Mouse (Mus musculus): ENCODE measurements around the gene Clip3. TPM values are rescaled to one million over a fixed set of nuclear protein-coding genes. Genes with fewer than 3 reads are reported as not detected.

Gene Clip3
- polyA plus RNA-seq, 1 experiment from 2014 or later, result 55.1 TPM

Other genes with a start within 250 kb of the Clip3 start
- 5.7 and 6.3 TPM in 2 replicates for gene Zfp14, start 240.3 kb upstream of the Clip3 start, polyA plus RNA-seq (2016; fragmentation: Nextera tagmentation; extraction: Ambion mirVana)
- 5.2 and 7.7 TPM in 2 replicates for gene Zfp82, start 218.8 kb upstream of the Clip3 start, polyA plus RNA-seq (2016; fragmentation: Nextera tagmentation; extraction: Ambion mirVana)
- 3.3 and 4.4 TPM in 2 replicates for gene Gm26920, start 201.3 kb upstream of the Clip3 start, polyA plus RNA-seq (2016; fragmentation: Nextera tagmentation; extraction: Ambion mirVana)
- gene Zfp566, start 201.2 kb upstream of the Clip3 start, polyA plus RNA-seq (2016; fragmentation: Nextera tagmentation; extraction: Ambion mirVana), result 16.3 and 19.5 TPM in 2 replicates
- gene Zfp260, start 197.0 kb upstream of the Clip3 start, polyA plus RNA-seq (2016; fragmentation: Nextera tagmentation; extraction: Ambion mirVana), result 148 and 151 TPM in 2 replicates
- 13.1 and 16.3 TPM in 2 replicates for gene Zfp382, start 169.8 kb upstream of the Clip3 start, polyA plus RNA-seq (2016; fragmentation: Nextera tagmentation; extraction: Ambion mirVana)
- gene Zfp146, start 122.0 kb upstream of the Clip3 start, polyA plus RNA-seq (2016; fragmentation: Nextera tagmentation; extraction: Ambion mirVana), result 17.2 and 20.6 TPM in 2 replicates
- 4.2 and 4.7 TPM in 2 replicates for gene Cox7a1, start 107.6 kb upstream of the Clip3 start, polyA plus RNA-seq (2016; fragmentation: Nextera tagmentation; extraction: Ambion mirVana)
- gene Capns1, start 92.9 kb upstream of the Clip3 start, polyA plus RNA-seq (2016; fragmentation: Nextera tagmentation; extraction: Ambion mirVana), result 80.5 and 86.6 TPM in 2 replicates
- 161 and 181 TPM in 2 replicates for gene Polr2i, start 59.8 kb upstream of the Clip3 start, polyA plus RNA-seq (2016; fragmentation: Nextera tagmentation; extraction: Ambion mirVana)
- gene Tbcb, start 59.5 kb upstream of the Clip3 start, polyA plus RNA-seq (2016; fragmentation: Nextera tagmentation; extraction: Ambion mirVana), result 224 and 250 TPM in 2 replicates
- 0.38 TPM in 1 of 2 replicates, not detected in the other for gene Ovol3, start 56.0 kb upstream of the Clip3 start, polyA plus RNA-seq (2016; fragmentation: Nextera tagmentation; extraction: Ambion mirVana)
- 0.33 and 0.40 TPM in 2 replicates for gene Thap8, start 11.6 kb upstream of the Clip3 start, polyA plus RNA-seq (2016; fragmentation: Nextera tagmentation; extraction: Ambion mirVana)
- gene Wdr62, start 11.3 kb upstream of the Clip3 start, polyA plus RNA-seq (2016; fragmentation: Nextera tagmentation; extraction: Ambion mirVana), result 8.9 and 9.9 TPM in 2 replicates
- gene Alkbh6, start 17.0 kb downstream of the Clip3 start, polyA plus RNA-seq (2016; fragmentation: Nextera tagmentation; extraction: Ambion mirVana), result 88.6 and 92.2 TPM in 2 replicates
- gene Syne4, start 23.1 kb downstream of the Clip3 start, polyA plus RNA-seq (2016; fragmentation: Nextera tagmentation; extraction: Ambion mirVana), result 94.9 and 101 TPM in 2 replicates
- gene E130208F15Rik, start 30.0 kb downstream of the Clip3 start, polyA plus RNA-seq (2016; fragmentation: Nextera tagmentation; extraction: Ambion mirVana), result 0.87 and 2.9 TPM in 2 replicates
- 21.8 and 23.4 TPM in 2 replicates for gene Sdhaf1, start 32.2 kb downstream of the Clip3 start, polyA plus RNA-seq (2016; fragmentation: Nextera tagmentation; extraction: Ambion mirVana)
- gene Lrfn3, start 71.0 kb downstream of the Clip3 start, polyA plus RNA-seq (2016; fragmentation: Nextera tagmentation; extraction: Ambion mirVana), result 8.3 and 8.6 TPM in 2 replicates
- 16.7 and 18.7 TPM in 2 replicates for gene Tyrobp, start 122.0 kb downstream of the Clip3 start, polyA plus RNA-seq (2016; fragmentation: Nextera tagmentation; extraction: Ambion mirVana)
- 0.70 and 0.98 TPM in 2 replicates for gene Hcst, start 128.1 kb downstream of the Clip3 start, polyA plus RNA-seq (2016; fragmentation: Nextera tagmentation; extraction: Ambion mirVana)
- 2.1 and 2.9 TPM in 2 replicates for gene Nfkbid, start 130.0 kb downstream of the Clip3 start, polyA plus RNA-seq (2016; fragmentation: Nextera tagmentation; extraction: Ambion mirVana)
- 66.5 and 74.7 TPM in 2 replicates for gene Aplp1, start 153.8 kb downstream of the Clip3 start, polyA plus RNA-seq (2016; fragmentation: Nextera tagmentation; extraction: Ambion mirVana)
- gene Kirrel2, start 166.0 kb downstream of the Clip3 start, polyA plus RNA-seq (2016; fragmentation: Nextera tagmentation; extraction: Ambion mirVana), result 0.46 and 0.52 TPM in 2 replicates
- gene Nphs1, start 166.6 kb downstream of the Clip3 start, polyA plus RNA-seq (2016; fragmentation: Nextera tagmentation; extraction: Ambion mirVana), result 0.10 and 0.29 TPM in 2 replicates
- not detected in 2 replicates for gene Prodh2, start 201.9 kb downstream of the Clip3 start, polyA plus RNA-seq (2016; fragmentation: Nextera tagmentation; extraction: Ambion mirVana)
- 20.0 and 26.5 TPM in 2 replicates for gene Arhgap33, start 243.3 kb downstream of the Clip3 start, polyA plus RNA-seq (2016; fragmentation: Nextera tagmentation; extraction: Ambion mirVana)